Mouse (Mus musculus) heart, postnatal 10 days (tissue): ENCODE data around the gene BC030867. TPM values are rescaled to one million over a fixed set of nuclear protein-coding genes. Genes with fewer than 3 reads are reported as not detected.

ENCODE experiments used
- DNase-seq, 2 experiments: peaks; one replicate each; pipeline ENCODE4 v3.0.0; 2021
- intact Hi-C: fragments of 180-260 bp; cut with DNase I; formaldehyde crosslinking; loops from one replicate; pipeline ENCODE4 v1.15.1; 2025
- microRNA-seq, 2 experiments: library from miRNA; unstranded; fragments of <30 nt; microRNA quantifications; one replicate each; pipeline ENCODE4 v1.2.0; 2022
- total RNA-seq, 2 experiments: library from RNA; stranded (reverse); gene quantifications; 2 replicates each; pipeline ENCODE4 v1.2.3; 2021

The BC030867 gene
- total RNA-seq, 2 experiments from 2014 or later: 1.7 to 1.8 TPM

DNA sequence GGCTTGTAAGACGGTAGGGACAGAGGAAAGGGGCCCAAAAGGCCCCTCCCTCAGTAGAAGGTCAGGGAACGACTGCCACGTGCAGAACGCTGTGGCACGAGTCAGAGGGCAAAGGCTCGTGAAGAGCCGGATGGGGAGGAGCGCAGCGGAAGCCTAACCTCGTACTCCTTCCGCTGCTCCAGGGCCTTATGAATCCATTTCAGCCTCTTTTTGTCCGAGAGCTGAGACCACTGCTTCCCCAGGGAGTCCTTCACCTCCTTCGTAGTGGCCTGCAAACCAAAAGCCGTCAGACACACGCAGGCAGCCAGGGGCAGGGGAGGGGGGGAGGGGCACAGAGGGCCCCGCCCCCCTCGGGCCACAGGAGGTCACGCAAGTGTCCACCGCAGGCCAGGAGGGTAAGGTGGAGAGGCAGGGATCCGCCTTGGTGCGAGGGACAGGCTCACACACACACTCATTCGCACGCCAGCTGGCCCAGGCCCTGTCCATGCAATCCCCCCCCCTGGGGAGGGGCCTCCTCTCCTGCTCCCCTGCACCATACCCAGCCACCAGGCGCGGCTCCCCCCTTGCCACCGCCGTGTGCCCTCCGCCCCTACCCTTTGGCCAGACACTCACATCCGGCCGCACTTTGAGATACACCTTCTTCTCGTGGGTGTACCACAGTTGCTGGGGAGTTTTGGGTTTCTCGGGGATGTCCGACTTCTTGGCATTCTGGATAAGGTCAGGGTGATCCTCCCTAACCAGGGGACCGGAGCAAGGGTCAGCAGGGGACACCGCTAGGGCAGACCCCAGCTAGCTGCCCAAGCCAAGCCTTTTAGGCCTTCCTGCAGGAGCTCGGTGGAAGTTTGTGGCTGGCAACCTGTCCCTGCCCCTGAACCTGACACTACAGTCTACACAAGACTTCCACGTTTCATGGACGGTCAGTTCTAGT is 62.4 kb downstream of the BC030867 start:
- DNase-seq: no peak
- intact Hi-C loops: loop anchor here (10.0 kb wide), 1 partner anchor 244 kb away; the partner anchor contains the start of gene Gpatch8

DNA sequence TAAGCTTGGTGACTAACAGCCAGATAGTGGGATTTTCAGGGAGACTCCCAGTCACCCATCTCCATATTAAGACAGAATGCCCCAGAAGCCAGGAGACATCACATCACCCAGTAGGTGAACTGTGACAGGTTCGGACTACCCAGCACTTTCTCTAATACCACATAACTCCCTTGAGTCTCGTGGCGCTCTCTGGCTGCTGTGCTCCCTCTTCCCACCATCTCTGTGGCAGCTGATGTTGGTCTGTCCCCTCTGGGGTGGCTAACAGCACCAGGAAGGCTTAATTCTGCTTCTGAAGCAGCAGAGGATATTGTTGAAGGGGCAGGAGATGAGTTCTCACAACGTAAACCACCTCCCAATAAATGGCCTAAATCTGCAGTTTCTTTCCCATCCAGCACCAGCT is 63.3 kb downstream of the BC030867 start:
- DNase-seq: no peak
- intact Hi-C loops: loop anchor here (10.0 kb wide), 1 partner anchor 243 kb away; the partner anchor contains the start of gene Gpatch8

DNA sequence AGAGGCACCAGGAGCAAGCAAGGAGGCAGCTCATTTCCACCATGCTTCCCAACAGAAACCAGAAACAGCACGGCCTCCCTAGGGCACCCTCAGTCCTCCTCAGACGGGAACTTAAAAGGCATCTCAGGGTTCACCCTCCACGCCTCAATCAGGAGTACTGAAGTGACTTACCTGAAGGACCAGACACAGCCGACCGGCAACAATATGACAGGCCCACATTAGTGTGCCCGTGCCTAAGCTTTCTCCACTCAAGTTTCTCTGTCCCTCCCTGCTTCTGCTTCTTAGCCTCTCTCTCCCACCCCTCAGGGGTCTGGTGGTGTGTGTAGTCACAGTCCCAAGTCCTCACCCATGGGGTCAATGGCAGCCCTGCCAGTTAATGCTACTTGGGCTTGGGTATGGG is 63.9 kb downstream of the BC030867 start:
- intact Hi-C loops: loop anchor here (10.0 kb wide), 1 partner anchor 242 kb away; the partner anchor contains the start of gene Gpatch8
- no peak for DNase-seq

DNA sequence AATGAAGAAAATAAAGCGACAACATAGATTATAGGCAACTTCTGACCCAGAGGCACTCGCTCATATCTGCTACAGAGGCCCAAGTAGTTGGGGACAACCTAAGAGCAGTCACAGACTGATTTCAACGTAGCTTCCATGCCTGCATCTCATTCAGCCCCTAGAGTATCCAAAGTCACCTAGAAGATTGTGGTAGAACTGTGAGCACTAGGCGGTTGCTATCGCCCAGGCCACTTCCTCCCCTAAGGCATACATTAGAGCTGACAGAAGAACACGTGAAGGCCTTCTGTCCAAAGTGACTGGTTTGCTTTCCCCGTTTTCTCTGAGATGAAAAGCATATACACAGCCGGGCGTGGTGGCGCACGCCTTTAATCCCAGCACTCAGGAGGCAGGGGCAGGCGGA is 65.6 kb downstream of the BC030867 start:
- intact Hi-C loops: loop anchor here (10.0 kb wide), 1 partner anchor 240 kb away; the partner anchor contains the start of gene Gpatch8
- DNase-seq: no peak

Small RNAs within 50 kb of the gene (microRNA-seq; reads per million reads assigned to microRNA genes)
- 2.4 to 5.2 reads per million in 2 experiments for gene Mir8101

Other genes starting within 250 kb of the BC030867 start
- gene Mpp3, start 220.4 kb upstream of the BC030867 start, total RNA-seq: 1 to 10 TPM; 5.5 to 7.4 TPM
- 10 to 100 TPM; 64.4 to 75.9 TPM for gene Cd300lg, start 207.4 kb upstream of the BC030867 start, total RNA-seq
- gene Mpp2, start 160.4 kb upstream of the BC030867 start, total RNA-seq: 1 to 10 TPM; 4.0 to 4.1 TPM
- gene Ppy, start 147.6 kb upstream of the BC030867 start, total RNA-seq: not detected
- gene Pyy, start 141.1 kb upstream of the BC030867 start, total RNA-seq: not detected
- under 1 TPM in 1 of 2 experiments, not detected in 1; 0.12 TPM for gene Nags, start 103.4 kb upstream of the BC030867 start, total RNA-seq
- 10 to 100 TPM; 13.7 to 14.7 TPM for gene Tmem101, start 92.5 kb upstream of the BC030867 start, total RNA-seq
- 10 to 100 TPM; 58.5 to 61.4 TPM for gene Lsm12, start 63.6 kb upstream of the BC030867 start, total RNA-seq
- 10 to 100 TPM; 37.9 to 38.1 TPM for gene G6pc3, start 59.3 kb upstream of the BC030867 start, total RNA-seq
- gene Hdac5, start 18.7 kb upstream of the BC030867 start, total RNA-seq: 100 to 1,000 TPM; 106 to 139 TPM
- under 1 TPM; 0.52 to 0.69 TPM for gene Asb16, start 19.9 kb downstream of the BC030867 start, total RNA-seq
- 10 to 100 TPM; 29.0 to 31.1 TPM for gene Tmub2, start 36.0 kb downstream of the BC030867 start, total RNA-seq
- gene Atxn7l3, start 47.7 kb downstream of the BC030867 start, total RNA-seq: 10 to 100 TPM; 34.1 to 38.3 TPM
- gene Ubtf, start 70.9 kb downstream of the BC030867 start, total RNA-seq: 10 to 100 TPM; 78.3 to 80.9 TPM
- 10 to 100 TPM in 1 of 2 experiments, 1 to 10 TPM in 1; 3.5 to 13.0 TPM for gene Slc4a1, start 117.3 kb downstream of the BC030867 start, total RNA-seq
- under 1 TPM; 0.29 to 0.32 TPM for gene Rundc3a, start 144.5 kb downstream of the BC030867 start, total RNA-seq
- 100 to 1,000 TPM; 155 to 156 TPM for gene Slc25a39, start 159.1 kb downstream of the BC030867 start, total RNA-seq
- 100 to 1,000 TPM; 189 to 192 TPM for gene Grn, start 181.4 kb downstream of the BC030867 start, total RNA-seq
- 10 to 100 TPM; 20.0 to 23.8 TPM for gene Fam171a2, start 198.8 kb downstream of the BC030867 start, total RNA-seq
- gene Itga2b, start 221.2 kb downstream of the BC030867 start, total RNA-seq: 1 to 10 TPM; 2.8 to 4.6 TPM